In the genomic region with DNA sequence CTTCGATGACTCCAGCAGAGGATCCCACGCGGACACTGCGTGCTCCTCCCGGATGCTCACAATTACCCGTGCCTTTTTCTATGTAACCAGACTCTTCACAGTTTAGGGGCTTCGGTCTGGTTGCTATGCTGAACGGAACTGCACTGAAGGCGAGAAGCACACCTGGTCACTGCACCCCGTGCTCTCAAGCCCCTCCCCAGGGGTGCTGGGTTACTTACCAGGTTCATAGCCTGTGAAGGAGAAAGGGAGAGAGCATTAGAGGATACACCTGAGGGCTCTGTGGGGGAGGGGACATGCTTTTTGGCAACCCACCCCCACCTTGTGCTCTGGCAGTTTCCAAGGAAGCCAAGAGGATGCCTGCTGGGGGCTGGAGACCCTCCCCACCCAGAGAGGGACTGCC, we compare ENCODE assay signal across 27 mouse cellular contexts. TPM values are rescaled to one million over a fixed set of nuclear protein-coding genes. Genes with fewer than 3 reads are reported as not detected.
A peak's percentile ranks its signal among the peaks of the same experiment; 100 is the strongest.
DNase-seq lines count a peak whose midpoint lies in the region; ATAC-seq lines count a peak whose summit lies in the region.
"Had no signal": no experiment of that assay in that cellular context is flagged by ENCODE, and none has a peak within 500 bp of the region (broad histone marks: within the 10 kb centered on the region; RNA-seq: fewer than 3 reads in every experiment).

No protein-coding gene starts in this region.

- ATAC-seq in embryonic facial prominence, embryonic 13.5 days (ENCODE audit: insufficient number of reproducible peaks, insufficient read depth, low FRiP score, low TSS enrichment, low read depth) = no peak
- ATAC-seq in hindbrain, embryonic 11.5 days (ENCODE audit: low FRiP score) = no peak
- ATAC-seq in kidney, embryonic 16.5 days (ENCODE audit: low FRiP score, low TSS enrichment) = no peak
- no peak for ATAC-seq in limb, embryonic 15.5 days (ENCODE audit: insufficient number of reproducible peaks, low FRiP score, low TSS enrichment, low read depth)
- ATAC-seq: activated CD4-positive, CD25-positive, alpha-beta regulatory T cell, adult 4 months; forebrain, embryonic 13.5 days; forebrain, embryonic 16.5 days; hindbrain, embryonic 16.5 days; inflammation-experienced regulatory T-cells, adult 6 months; intestine, embryonic 16.5 days had no signal

- peaks cover 46% of the 10 kb centered on the region for H3K4me1 ChIP-seq in embryonic facial prominence, embryonic 13.5 days
- peaks cover 50% of the 10 kb centered on the region for H3K4me1 ChIP-seq in embryonic facial prominence, embryonic 10.5 days
- H3K4me1 ChIP-seq in hindbrain, embryonic 10.5 days (replicated peaks) = peaks cover 28% of the 10 kb centered on the region
- H3K4me1 ChIP-seq in hindbrain, embryonic 11.5 days (replicated peaks; ENCODE audit: control insufficient read depth, insufficient read depth, low read length) = peaks cover 3% of the 10 kb centered on the region; the same call in 1 of the 2 replicates
- peaks cover 40% of the 10 kb centered on the region for H3K4me1 ChIP-seq in kidney, embryonic 16.5 days (ENCODE audit: insufficient read depth, low read length)
- peaks cover 48% of the 10 kb centered on the region for H3K4me1 ChIP-seq in limb, embryonic 15.5 days

- H3K4me3 ChIP-seq in embryonic facial prominence, embryonic 13.5 days = no peak overlapping the region
- H3K4me3 ChIP-seq in embryonic facial prominence, embryonic 10.5 days = no peak overlapping the region
- no peak overlapping the region for H3K4me3 ChIP-seq in hindbrain, embryonic 10.5 days
- no peak overlapping the region for H3K4me3 ChIP-seq in hindbrain, embryonic 11.5 days (ENCODE audit: low read depth, low read length)
- no peak overlapping the region for H3K4me3 ChIP-seq in kidney, embryonic 16.5 days (ENCODE audit: low read length)
- H3K4me3 ChIP-seq in limb, embryonic 15.5 days = no peak overlapping the region
- H3K4me3 ChIP-seq: forebrain, embryonic 10.5 days; forebrain, embryonic 13.5 days; gastrocnemius, adult 2 months; heart, adult 2 months; heart, embryonic 10.5 days; hindbrain, embryonic 12.5 days had no signal

- peak overlapping the region; percentile 33; the same call in 1 of the 2 replicates for H3K9ac ChIP-seq in embryonic facial prominence, embryonic 13.5 days
- H3K9ac ChIP-seq in hindbrain, embryonic 11.5 days (ENCODE audit: low read depth, low read length) = no peak overlapping the region
- H3K9ac ChIP-seq in kidney, embryonic 16.5 days (replicated peaks; ENCODE audit: low read length) = 0 out of 2 replicates have a peak overlapping the region, but pooled peaks have one; percentile 16
- no peak overlapping the region for H3K9ac ChIP-seq in limb, embryonic 15.5 days
- H3K9ac ChIP-seq: embryonic facial prominence, embryonic 12.5 days; forebrain, embryonic 13.5 days; hindbrain, embryonic 12.5 days had no signal

- no peaks in the 10 kb centered on the region for H3K9me3 ChIP-seq in embryonic facial prominence, embryonic 13.5 days
- no peaks in the 10 kb centered on the region for H3K9me3 ChIP-seq in embryonic facial prominence, embryonic 10.5 days
- H3K9me3 ChIP-seq in hindbrain, embryonic 10.5 days = no peaks in the 10 kb centered on the region
- no peaks in the 10 kb centered on the region for H3K9me3 ChIP-seq in hindbrain, embryonic 11.5 days (ENCODE audit: control insufficient read depth, low read length)
- H3K9me3 ChIP-seq in kidney, embryonic 16.5 days (ENCODE audit: low read length) = no peaks in the 10 kb centered on the region
- H3K9me3 ChIP-seq in limb, embryonic 15.5 days = no peaks in the 10 kb centered on the region
- H3K9me3 ChIP-seq: embryonic facial prominence, embryonic 12.5 days; forebrain, embryonic 10.5 days; forebrain, embryonic 13.5 days; hindbrain, embryonic 12.5 days had no signal

- no peak for DNase-seq in embryonic facial prominence, embryonic 10.5 days (ENCODE audit: low spot score)
- no peak for DNase-seq in hindbrain, embryonic 10.5 days (ENCODE audit: low spot score)
- no peak for DNase-seq in hindbrain, embryonic 11.5 days (ENCODE audit: low spot score)
- no peak for DNase-seq in kidney, postnatal 14 days
- DNase-seq in cerebellum, postnatal 25 days = no peak
- DNase-seq: adrenal gland, adult 8-10 months; adrenal gland, postnatal 25 days; cerebellum, adult 11-12 months; cerebellum, adult 8-10 months; cerebellum, postnatal 10 days; gastrocnemius, adult 2 months; gastrocnemius, postnatal 14 days; heart, adult 2 months had no signal

- no peak overlapping the region for H3K4me2 ChIP-seq in embryonic facial prominence, embryonic 13.5 days
- no peak overlapping the region for H3K4me2 ChIP-seq in hindbrain, embryonic 11.5 days (replicated peaks; ENCODE audit: low read depth, low read length)
- no peak overlapping the region for H3K4me2 ChIP-seq in kidney, embryonic 16.5 days (replicated peaks; ENCODE audit: low read depth, low read length)
- no peak overlapping the region for H3K4me2 ChIP-seq in limb, embryonic 15.5 days
- H3K4me2 ChIP-seq: embryonic facial prominence, embryonic 12.5 days; forebrain, embryonic 13.5 days; hindbrain, embryonic 12.5 days had no signal

- H3K27me3 ChIP-seq in embryonic facial prominence, embryonic 13.5 days = no peaks in the 10 kb centered on the region
- H3K27me3 ChIP-seq in embryonic facial prominence, embryonic 10.5 days (replicated peaks; ENCODE audit: low read depth, poor library complexity, severe bottlenecking) = no peaks in the 10 kb centered on the region
- H3K27me3 ChIP-seq in hindbrain, embryonic 10.5 days (ENCODE audit: insufficient read depth, poor library complexity, severe bottlenecking) = 0 out of 2 replicates have a peak, but pooled peaks cover 7% of the 10 kb centered on the region
- no peaks in the 10 kb centered on the region for H3K27me3 ChIP-seq in hindbrain, embryonic 11.5 days (ENCODE audit: control insufficient read depth, insufficient read depth, low read length)
- H3K27me3 ChIP-seq in kidney, embryonic 16.5 days (ENCODE audit: insufficient read depth, low read length) = no peaks in the 10 kb centered on the region
- no peaks in the 10 kb centered on the region for H3K27me3 ChIP-seq in limb, embryonic 15.5 days
- H3K27me3 ChIP-seq: embryonic facial prominence, embryonic 12.5 days; forebrain, embryonic 13.5 days; hindbrain, embryonic 12.5 days had no signal

- peak overlapping the region; percentile 16; the same call in 1 of the 2 replicates for H3K27ac ChIP-seq in embryonic facial prominence, embryonic 13.5 days
- H3K27ac ChIP-seq in embryonic facial prominence, embryonic 10.5 days (replicated peaks) = no peak overlapping the region
- peak overlapping the region; percentile 35; the same call in 1 of the 2 replicates for H3K27ac ChIP-seq in hindbrain, embryonic 10.5 days
- H3K27ac ChIP-seq in hindbrain, embryonic 11.5 days (ENCODE audit: low read depth, low read length) = no peak overlapping the region
- no peak overlapping the region for H3K27ac ChIP-seq in kidney, embryonic 16.5 days (ENCODE audit: low read length)
- 0 out of 2 replicates have a peak overlapping the region, but pooled peaks have one; percentile 27 for H3K27ac ChIP-seq in limb, embryonic 15.5 days
- H3K27ac ChIP-seq: forebrain, embryonic 10.5 days; forebrain, embryonic 13.5 days; gastrocnemius, adult 2 months; heart, adult 2 months; heart, embryonic 10.5 days; hindbrain, embryonic 12.5 days had no signal

- WGBS in embryonic facial prominence, embryonic 13.5 days = 60% methylated on average over 10 of the region's 10 CpGs
- WGBS in embryonic facial prominence, embryonic 10.5 days = 73% methylated on average over 10 of the region's 10 CpGs
- 68% methylated on average over 10 of the region's 10 CpGs for WGBS in hindbrain, embryonic 10.5 days
- 78% methylated on average over 10 of the region's 10 CpGs for WGBS in hindbrain, embryonic 11.5 days
- 61% methylated on average over 10 of the region's 10 CpGs for WGBS in kidney, embryonic 16.5 days
- WGBS in limb, embryonic 15.5 days = 64% methylated on average over 10 of the region's 10 CpGs

- peaks cover 92% of the 10 kb centered on the region for H3K36me3 ChIP-seq in embryonic facial prominence, embryonic 13.5 days
- H3K36me3 ChIP-seq in embryonic facial prominence, embryonic 10.5 days (replicated peaks) = peaks cover 96% of the 10 kb centered on the region
- H3K36me3 ChIP-seq in hindbrain, embryonic 10.5 days = peaks cover 94% of the 10 kb centered on the region
- H3K36me3 ChIP-seq in hindbrain, embryonic 11.5 days (ENCODE audit: control insufficient read depth, insufficient read depth, low read length) = 0 out of 2 replicates have a peak, but pooled peaks cover 3% of the 10 kb centered on the region
- peaks cover 59% of the 10 kb centered on the region for H3K36me3 ChIP-seq in kidney, embryonic 16.5 days (ENCODE audit: insufficient read depth, low read length)
- peaks cover 87% of the 10 kb centered on the region for H3K36me3 ChIP-seq in limb, embryonic 15.5 days

RNA-seq across cellular contexts. Expression of a gene that starts 7.0 kb away (rescaled TPM):
- polyA plus RNA-seq in embryonic facial prominence, embryonic 13.5 days (2015; fragmentation: Nextera tagmentation; extraction: Ambion mirVana) = 653 and 701 TPM in 2 replicates
- polyA plus RNA-seq in embryonic facial prominence, embryonic 10.5 days (2016; fragmentation: Nextera tagmentation; extraction: Ambion mirVana) = 539 and 546 TPM in 2 replicates
- 439 and 483 TPM in 2 replicates for polyA plus RNA-seq in hindbrain, embryonic 10.5 days (2016; fragmentation: Nextera tagmentation; extraction: Ambion mirVana)
- 445 and 475 TPM in 2 replicates for polyA plus RNA-seq in hindbrain, embryonic 11.5 days (2014; fragmentation: Nextera tagmentation; extraction: Ambion mirVana)
- polyA plus RNA-seq in kidney, embryonic 16.5 days (2015; fragmentation: Nextera tagmentation; extraction: Ambion mirVana) = 543 and 653 TPM in 2 replicates
- 509 and 665 TPM in 2 replicates for polyA plus RNA-seq in limb, embryonic 15.5 days (2015; fragmentation: Nextera tagmentation; extraction: Ambion mirVana)

RNA-seq across cellular contexts. Expression of a gene that starts 15.3 kb away (rescaled TPM):
- 14.9 and 18.9 TPM in 2 replicates for polyA plus RNA-seq in embryonic facial prominence, embryonic 13.5 days (2015; fragmentation: Nextera tagmentation; extraction: Ambion mirVana)
- polyA plus RNA-seq in embryonic facial prominence, embryonic 10.5 days (2016; fragmentation: Nextera tagmentation; extraction: Ambion mirVana) = 8.4 and 9.2 TPM in 2 replicates
- polyA plus RNA-seq in hindbrain, embryonic 10.5 days (2016; fragmentation: Nextera tagmentation; extraction: Ambion mirVana) = 5.5 and 6.1 TPM in 2 replicates
- 3.7 and 5.1 TPM in 2 replicates for polyA plus RNA-seq in hindbrain, embryonic 11.5 days (2014; fragmentation: Nextera tagmentation; extraction: Ambion mirVana)
- 10.7 and 11.5 TPM in 2 replicates for polyA plus RNA-seq in kidney, embryonic 16.5 days (2015; fragmentation: Nextera tagmentation; extraction: Ambion mirVana)
- polyA plus RNA-seq in limb, embryonic 15.5 days (2015; fragmentation: Nextera tagmentation; extraction: Ambion mirVana) = 15.5 and 16.2 TPM in 2 replicates
- polyA plus RNA-seq: activated CD4-positive, CD25-positive, alpha-beta regulatory T cell, adult 4 months; inflammation-experienced regulatory T-cells, adult 6 months had no signal

RNA-seq across cellular contexts. Expression of a gene that starts 21.9 kb away (rescaled TPM):
- 34.5 and 39.5 TPM in 2 replicates for polyA plus RNA-seq in embryonic facial prominence, embryonic 13.5 days (2015; fragmentation: Nextera tagmentation; extraction: Ambion mirVana)
- polyA plus RNA-seq in embryonic facial prominence, embryonic 10.5 days (2016; fragmentation: Nextera tagmentation; extraction: Ambion mirVana) = 28.4 and 30.9 TPM in 2 replicates
- polyA plus RNA-seq in hindbrain, embryonic 10.5 days (2016; fragmentation: Nextera tagmentation; extraction: Ambion mirVana) = 32.6 and 32.9 TPM in 2 replicates
- polyA plus RNA-seq in hindbrain, embryonic 11.5 days (2014; fragmentation: Nextera tagmentation; extraction: Ambion mirVana) = 18.7 and 22.5 TPM in 2 replicates
- 32.3 and 34.0 TPM in 2 replicates for polyA plus RNA-seq in kidney, embryonic 16.5 days (2015; fragmentation: Nextera tagmentation; extraction: Ambion mirVana)
- 30.6 and 33.9 TPM in 2 replicates for polyA plus RNA-seq in limb, embryonic 15.5 days (2015; fragmentation: Nextera tagmentation; extraction: Ambion mirVana)

RNA-seq across cellular contexts. Expression of a gene that starts 29.8 kb away (rescaled TPM):
- polyA plus RNA-seq in embryonic facial prominence, embryonic 13.5 days (2015; fragmentation: Nextera tagmentation; extraction: Ambion mirVana) = 7.3 and 10.5 TPM in 2 replicates
- polyA plus RNA-seq in embryonic facial prominence, embryonic 10.5 days (2016; fragmentation: Nextera tagmentation; extraction: Ambion mirVana) = 3.4 and 4.9 TPM in 2 replicates
- polyA plus RNA-seq in hindbrain, embryonic 10.5 days (2016; fragmentation: Nextera tagmentation; extraction: Ambion mirVana) = 2.8 and 4.0 TPM in 2 replicates
- polyA plus RNA-seq in hindbrain, embryonic 11.5 days (2014; fragmentation: Nextera tagmentation; extraction: Ambion mirVana) = 2.9 and 4.1 TPM in 2 replicates
- polyA plus RNA-seq in kidney, embryonic 16.5 days (2015; fragmentation: Nextera tagmentation; extraction: Ambion mirVana) = 6.4 and 8.7 TPM in 2 replicates
- polyA plus RNA-seq in limb, embryonic 15.5 days (2015; fragmentation: Nextera tagmentation; extraction: Ambion mirVana) = 5.4 and 6.2 TPM in 2 replicates
- polyA plus RNA-seq: activated CD4-positive, CD25-positive, alpha-beta regulatory T cell, adult 4 months; frontal cortex, adult 2 months; heart, adult 2 months had no signal

Comparison
In these comparisons a context has a peak if more than half of its experiments do, and no peak if none do; other contexts are left out.
1. H3K27ac ChIP-seq: peak in embryonic facial prominence, embryonic 13.5 days (single experiment), hindbrain, embryonic 10.5 days (single experiment) and limb, embryonic 15.5 days (single experiment); none in embryonic facial prominence, embryonic 10.5 days (single experiment), hindbrain, embryonic 11.5 days (single experiment) and kidney, embryonic 16.5 days (single experiment).
2. H3K9ac ChIP-seq: peak in embryonic facial prominence, embryonic 13.5 days (single experiment) and kidney, embryonic 16.5 days (single experiment); none in hindbrain, embryonic 11.5 days (single experiment) and limb, embryonic 15.5 days (single experiment).